Comparison of ENCODE assay signal across 30 mouse cellular contexts in genomic region chr7:52256386-52256920, GRCm38 (mm10).
A peak's percentile ranks its signal among the peaks of the same experiment; 100 is the strongest.
DNase-seq lines count a peak whose midpoint lies in the region; ATAC-seq and TF ChIP-seq lines count a peak whose summit lies in the region.
"Had no signal": no experiment of that assay in that cellular context is flagged by ENCODE, and none has a peak within 500 bp of the region (broad histone marks: within the 10 kb centered on the region; RNA-seq: fewer than 3 reads in every experiment).

No protein-coding gene starts in this region.

- no peak for TF ChIP-seq CTCF in cerebellum, adult 2 months (IDR thresholded peaks at IDR 0.05; ENCODE audit: borderline replicate concordance, insufficient read depth, low read depth, low read length)

- no peaks in the 10 kb centered on the region for H3K36me3 ChIP-seq in hindbrain, embryonic 13.5 days
- H3K36me3 ChIP-seq in hindbrain, embryonic 10.5 days, result no peaks in the 10 kb centered on the region
- H3K36me3 ChIP-seq: embryonic facial prominence, embryonic 15.5 days; forebrain, embryonic 12.5 days; heart, embryonic 12.5 days; limb, embryonic 12.5 days; liver, embryonic 12.5 days; midbrain, embryonic 13.5 days had no signal

- no peak overlapping the region for H3K4me3 ChIP-seq in cerebellum, adult 2 months (replicated peaks; ENCODE audit: insufficient read depth, low read depth, low read length)
- H3K4me3 ChIP-seq in hindbrain, embryonic 13.5 days, result no peak overlapping the region
- H3K4me3 ChIP-seq in hindbrain, embryonic 10.5 days, result no peak overlapping the region
- H3K4me3 ChIP-seq: embryonic facial prominence, embryonic 15.5 days; forebrain, embryonic 12.5 days; heart, adult 2 months; heart, embryonic 12.5 days; limb, embryonic 12.5 days; liver, embryonic 12.5 days; megakaryocyte, embryonic 14.5 days; midbrain, embryonic 13.5 days had no signal

- no peaks in the 10 kb centered on the region for H3K9me3 ChIP-seq in hindbrain, embryonic 13.5 days
- no peaks in the 10 kb centered on the region for H3K9me3 ChIP-seq in hindbrain, embryonic 10.5 days
- H3K9me3 ChIP-seq: embryonic facial prominence, embryonic 15.5 days; forebrain, embryonic 12.5 days; heart, embryonic 12.5 days; limb, embryonic 12.5 days; liver, embryonic 12.5 days; megakaryocyte, embryonic 14.5 days; midbrain, embryonic 13.5 days had no signal

- H3K27me3 ChIP-seq in cerebellum, adult 2 months (ENCODE audit: control insufficient read depth, insufficient read depth, low read length), result no peaks in the 10 kb centered on the region
- H3K27me3 ChIP-seq in hindbrain, embryonic 13.5 days, result no peaks in the 10 kb centered on the region
- H3K27me3 ChIP-seq in hindbrain, embryonic 10.5 days (ENCODE audit: insufficient read depth, poor library complexity, severe bottlenecking), result no peaks in the 10 kb centered on the region
- H3K27me3 ChIP-seq: CH12.LX; embryonic facial prominence, embryonic 15.5 days; forebrain, embryonic 12.5 days; heart, embryonic 12.5 days; limb, embryonic 12.5 days; liver, embryonic 12.5 days; megakaryocyte, embryonic 14.5 days; midbrain, embryonic 13.5 days had no signal

- TF ChIP-seq POLR2A in cerebellum, adult 2 months (IDR thresholded peaks at IDR 0.05; ENCODE audit: borderline replicate concordance, insufficient read depth, low read length), result no peak

- 91% methylated on average over 1 of the region's 1 CpGs for WGBS in cerebellum, adult 2 months
- 93% methylated on average over 1 of the region's 1 CpGs for WGBS in hindbrain, embryonic 13.5 days
- WGBS in hindbrain, embryonic 10.5 days, result 94% methylated on average over 1 of the region's 1 CpGs
- WGBS in large intestine, adult 2 months, result 19% methylated on average over 1 of the region's 1 CpGs

- H3K27ac ChIP-seq in cerebellum, adult 2 months (ENCODE audit: insufficient read depth, low read length), result no peak overlapping the region
- no peak overlapping the region for H3K27ac ChIP-seq in hindbrain, embryonic 13.5 days
- no peak overlapping the region for H3K27ac ChIP-seq in hindbrain, embryonic 10.5 days
- H3K27ac ChIP-seq: embryonic facial prominence, embryonic 15.5 days; forebrain, embryonic 12.5 days; heart, adult 2 months; limb, embryonic 12.5 days; liver, embryonic 12.5 days; midbrain, embryonic 13.5 days had no signal

- peak; percentile 13; the same call in 1 of the 2 replicates for ATAC-seq in hindbrain, embryonic 13.5 days (ENCODE audit: low FRiP score)
- ATAC-seq: activated CD4-positive, CD25-positive, alpha-beta regulatory T cell, adult 4 months; intestine, postnatal 0 days; liver, embryonic 12.5 days; liver, postnatal 0 days; midbrain, embryonic 13.5 days had no signal

- no peaks in the 10 kb centered on the region for H3K4me1 ChIP-seq in cerebellum, adult 2 months (ENCODE audit: control insufficient read depth, insufficient read depth, low read length)
- H3K4me1 ChIP-seq in hindbrain, embryonic 13.5 days (replicated peaks), result no peaks in the 10 kb centered on the region
- H3K4me1 ChIP-seq in hindbrain, embryonic 10.5 days (replicated peaks), result no peaks in the 10 kb centered on the region
- H3K4me1 ChIP-seq: embryonic facial prominence, embryonic 15.5 days; forebrain, embryonic 12.5 days; heart, embryonic 12.5 days; limb, embryonic 12.5 days; liver, embryonic 12.5 days; megakaryocyte, embryonic 14.5 days; midbrain, embryonic 13.5 days had no signal

- no peak overlapping the region for H3K9ac ChIP-seq in hindbrain, embryonic 13.5 days
- H3K9ac ChIP-seq: embryonic facial prominence, embryonic 15.5 days; forebrain, embryonic 12.5 days; heart, embryonic 12.5 days; limb, embryonic 12.5 days; liver, embryonic 12.5 days; liver, postnatal 0 days; midbrain, embryonic 13.5 days had no signal

- intact Hi-C loops in left cerebral cortex, postnatal 4 days (cut with DNase I), result no loop called here

- H3K4me2 ChIP-seq in hindbrain, embryonic 13.5 days, result no peak overlapping the region
- H3K4me2 ChIP-seq: embryonic facial prominence, embryonic 15.5 days; forebrain, embryonic 12.5 days; heart, embryonic 12.5 days; limb, embryonic 12.5 days; liver, embryonic 12.5 days; midbrain, embryonic 13.5 days had no signal

- DNase-seq in cerebellum, postnatal 10 days, result peak; percentile 56 to 63
- no peak for DNase-seq in cerebellum, adult 2 months
- DNase-seq in hindbrain, embryonic 10.5 days (ENCODE audit: low spot score), result no peak
- peak; percentile 16 for DNase-seq in left cerebral cortex, postnatal 4 days
- no peak for DNase-seq in left cerebral cortex, adult 11 months (ENCODE audit: low spot score)
- DNase-seq in large intestine, adult 2 months (ENCODE audit: low read depth, low spot score), result peak; percentile 36
- no peak for DNase-seq in right cerebral cortex, adult 2 months (ENCODE audit: low spot score in 2 of 2)
- DNase-seq: adrenal gland, adult 2 months; adrenal gland, postnatal 36 days; cerebellum, adult 9-10 months; heart, adult 2 months; heart, postnatal 4 days; kidney, adult 9 months; kidney, postnatal 36 days; layer of hippocampus, postnatal 36 days; liver, postnatal 0 days; lung, postnatal 36 days; spleen, adult 18-20 months; thymus, postnatal 14 days had no signal

Comparison
In these comparisons a context has a peak if more than half of its experiments do, and no peak if none do; other contexts are left out.
1. DNase-seq: peak in cerebellum, postnatal 10 days (2 of 2), left cerebral cortex, postnatal 4 days (single experiment) and large intestine, adult 2 months (single experiment); none in cerebellum, adult 2 months (0 of 2), hindbrain, embryonic 10.5 days (single experiment), left cerebral cortex, adult 11 months (single experiment) and right cerebral cortex, adult 2 months (0 of 2).